Mouse (Mus musculus): ENCODE measurements around the gene Cops6.

The Cops6 gene

DNA sequence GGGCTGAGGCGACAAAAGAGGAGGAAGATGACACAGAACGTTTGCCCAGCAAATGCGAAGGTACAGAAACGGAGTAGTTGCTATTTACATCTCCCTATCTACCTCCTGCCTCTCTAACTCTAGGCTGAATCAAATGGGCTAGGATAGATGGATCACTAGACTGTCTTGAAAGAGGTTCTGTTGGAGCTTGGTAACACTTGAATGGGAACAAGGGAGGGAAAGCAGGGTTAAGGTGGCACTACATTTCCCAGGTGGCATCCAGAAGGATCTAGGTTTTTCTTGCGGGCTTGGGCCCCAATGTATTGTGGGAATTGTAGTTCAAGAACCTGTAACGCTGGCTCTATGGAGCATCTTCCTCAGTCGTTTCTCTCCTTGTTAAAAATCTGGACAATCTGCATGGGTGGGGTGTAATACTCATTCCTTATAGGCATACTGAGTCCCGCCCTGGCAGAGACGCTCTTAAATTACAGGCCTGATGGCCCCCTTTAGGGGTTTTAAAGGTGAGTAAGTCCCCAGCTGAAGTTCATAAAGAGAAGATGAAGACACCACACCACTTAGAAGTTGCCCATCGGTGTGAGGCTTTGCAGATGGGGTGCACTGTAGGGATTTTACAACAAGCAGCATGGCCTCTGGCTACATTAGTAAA is 26.9 kb downstream of the Cops6 start:
- DNase-seq (ENCODE audit: low read depth, low spot score): peak; percentile 96

DNA sequence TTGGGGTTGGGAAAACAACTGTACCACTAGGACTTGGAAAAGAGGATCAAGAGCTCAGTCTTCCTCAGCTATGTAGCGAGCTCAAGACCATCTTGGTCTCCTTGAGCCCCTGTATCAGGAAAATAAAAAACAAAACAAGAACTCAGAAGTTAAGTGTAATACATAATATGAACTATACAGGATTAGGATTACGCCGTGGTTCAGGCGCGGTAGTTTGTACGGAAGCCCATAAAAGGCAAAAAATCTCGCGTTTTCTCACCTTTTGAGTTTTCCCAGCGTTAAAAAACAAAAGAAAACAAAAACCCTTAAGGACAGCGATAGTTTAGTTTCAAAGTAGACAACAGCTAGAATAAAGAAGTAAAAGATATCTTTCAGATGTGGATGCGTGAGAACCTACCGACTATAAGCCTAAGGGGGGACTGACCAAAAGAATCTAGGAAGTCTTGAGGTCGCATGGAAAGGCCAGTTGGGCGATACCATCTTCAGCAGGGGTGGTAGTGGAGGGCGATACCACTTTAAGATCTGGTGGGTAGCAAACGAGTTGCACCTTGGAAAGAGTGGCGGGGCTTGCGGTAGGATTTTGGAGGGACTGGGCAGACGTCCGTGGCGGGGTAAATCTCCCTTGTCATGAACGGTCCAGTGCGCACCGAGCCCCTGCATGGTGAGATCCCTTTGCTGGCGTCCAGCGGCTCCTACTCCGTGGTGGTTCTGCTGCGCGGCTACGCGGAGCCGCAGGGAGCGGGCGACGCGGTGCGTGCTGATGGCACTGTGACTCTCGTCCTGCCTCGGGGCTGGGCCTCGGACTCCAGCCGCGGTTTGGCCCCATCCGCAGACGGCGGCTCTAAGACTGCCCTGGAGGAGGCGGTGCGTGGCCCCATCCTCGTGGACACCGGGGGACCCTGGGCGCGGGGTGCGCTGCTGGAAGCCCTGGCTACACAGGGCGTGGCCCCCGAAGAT is 33.2 kb downstream of the Cops6 start, which contains the start of gene Mblac1:
Gene Mblac1, plus strand, starts transcription at position 544 of the 957 bp plus-strand sequence.
- DNase-seq (ENCODE audit: low read depth, low spot score): peak; percentile 97

DNA sequence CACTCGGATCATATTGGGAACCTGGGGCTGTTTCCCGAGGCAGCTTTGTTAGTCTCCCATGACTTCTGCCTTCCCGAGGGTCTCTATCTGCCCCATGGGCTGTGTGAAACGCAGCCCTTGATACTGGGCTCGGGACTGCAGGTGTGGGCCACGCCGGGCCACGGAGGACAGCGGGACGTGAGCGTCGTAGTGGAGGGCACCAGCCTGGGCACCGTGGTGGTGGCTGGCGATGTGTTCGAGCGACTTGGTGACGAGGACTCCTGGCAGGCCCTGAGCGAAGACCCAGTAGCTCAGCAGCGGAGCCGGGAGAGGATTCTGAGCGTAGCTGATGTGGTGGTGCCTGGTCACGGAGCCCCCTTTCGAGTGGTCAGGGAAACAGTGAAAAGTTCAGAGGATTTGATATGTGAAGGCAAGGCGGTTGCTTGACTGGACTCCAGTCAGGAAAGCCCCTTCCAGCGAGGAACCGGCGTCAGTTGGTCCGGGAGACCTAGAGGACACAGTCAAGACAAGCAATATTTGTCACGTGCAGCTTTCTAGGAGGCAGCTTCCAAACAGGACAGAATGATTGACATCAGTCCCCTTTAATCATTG is 34.0 kb downstream of the Cops6 start:
- peak; percentile 66 for DNase-seq (ENCODE audit: low read depth, low spot score)

DNA sequence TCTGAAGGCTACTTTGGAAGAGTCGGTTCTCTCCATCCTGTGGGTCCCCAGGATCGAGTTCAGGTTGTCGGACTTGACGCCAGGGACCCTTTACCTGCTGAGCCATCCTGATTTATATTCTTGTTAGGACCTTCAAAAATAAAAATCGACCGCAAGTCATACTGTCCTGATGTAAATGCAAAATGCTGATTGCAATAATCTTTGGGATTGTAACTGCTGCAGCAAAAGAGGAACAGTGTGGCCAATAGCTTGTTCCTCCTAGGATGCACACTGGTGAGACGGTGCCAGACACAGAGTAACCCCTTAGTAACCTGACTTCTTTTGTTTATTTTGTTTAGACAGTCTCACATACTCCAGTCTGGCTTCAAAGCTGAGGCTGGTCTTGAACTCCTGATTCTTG is 34.6 kb downstream of the Cops6 start:
- DNase-seq (ENCODE audit: low read depth, low spot score): peak; percentile 22

DNA sequence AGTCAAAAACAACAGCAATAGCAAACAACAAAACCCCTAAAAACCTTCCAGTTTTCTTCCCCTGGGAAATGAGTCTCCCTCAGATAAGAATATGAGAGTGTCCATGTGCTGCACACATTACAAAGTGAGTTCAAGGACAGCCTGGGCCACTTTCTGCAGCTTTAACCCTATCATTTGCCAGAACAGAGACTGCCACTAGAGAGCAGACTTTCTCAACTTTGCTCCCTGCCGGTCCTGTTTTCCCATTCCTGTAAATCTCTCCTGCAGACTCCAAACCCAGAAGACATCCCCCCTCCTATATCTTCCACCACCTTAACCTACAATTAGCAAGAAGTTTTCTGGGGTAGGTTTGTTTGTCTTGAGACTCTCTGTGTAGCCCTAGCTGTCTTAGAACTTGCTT is 38.7 kb downstream of the Cops6 start:
- DNase-seq (ENCODE audit: low read depth, low spot score): peak; percentile 55

DNA sequence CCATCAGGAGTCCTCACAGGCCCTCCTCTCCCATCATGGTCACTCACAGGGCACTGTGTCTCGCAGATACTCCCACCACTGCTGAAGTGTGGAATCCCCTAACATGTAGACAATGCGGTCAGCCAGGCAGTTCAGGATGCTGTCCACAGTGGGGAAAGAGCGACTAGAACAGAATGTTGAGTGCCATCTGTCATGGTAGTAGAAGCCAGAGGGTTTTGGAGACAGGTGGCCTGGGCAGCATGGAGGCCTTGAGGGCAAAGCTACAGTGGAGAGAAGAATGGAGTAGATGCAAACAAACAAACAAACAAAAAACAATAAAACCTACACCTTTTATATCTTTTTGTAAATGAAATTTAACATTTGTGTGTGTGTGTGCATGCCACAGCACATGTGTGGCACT is 41.2 kb downstream of the Cops6 start:
- peak; percentile 45 for DNase-seq (ENCODE audit: low read depth, low spot score)

DNA sequence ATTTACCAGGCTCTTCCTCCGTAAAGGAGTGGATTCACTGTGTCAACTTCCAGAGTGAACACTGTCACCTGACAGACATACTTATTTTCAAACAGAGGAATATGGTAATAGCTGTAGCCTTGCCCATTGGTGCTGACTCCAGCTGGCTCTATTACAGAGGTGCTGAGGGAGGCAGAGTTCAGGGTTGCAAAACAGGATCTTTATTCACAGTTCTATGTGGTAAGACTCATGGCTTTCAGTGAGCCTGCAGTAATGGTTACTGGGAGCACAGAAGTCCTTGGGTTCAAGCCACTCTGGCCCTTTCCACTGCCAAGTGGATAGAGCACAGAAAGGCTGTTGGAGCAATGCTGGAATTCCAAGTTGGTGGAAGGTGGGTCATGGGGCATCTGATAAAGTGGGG is 46.4 kb downstream of the Cops6 start:
- DNase-seq (ENCODE audit: low read depth, low spot score): no peak

DNA sequence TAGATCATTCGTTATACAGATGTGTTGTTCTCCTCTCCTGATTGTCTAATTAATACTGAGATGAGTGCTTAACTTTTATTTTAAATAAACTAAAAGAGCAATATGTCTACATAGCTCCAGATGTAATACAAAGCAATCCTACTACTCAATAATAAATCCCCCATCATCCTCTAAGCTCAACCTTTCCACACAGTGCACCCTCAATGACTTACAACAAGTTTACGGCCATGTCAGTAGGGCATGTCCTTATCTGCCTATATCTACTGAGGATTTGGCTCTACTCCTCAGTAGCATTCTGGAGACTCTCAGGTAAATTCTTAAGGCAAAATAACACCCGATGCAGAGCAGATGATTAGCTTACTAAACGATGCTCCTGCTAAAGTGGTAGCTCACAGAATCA is 47.0 kb downstream of the Cops6 start:
- no peak for DNase-seq (ENCODE audit: low read depth, low spot score)

Data from brain, adult 2 months (tissue).